7 mouse cellular contexts compared by ENCODE assay signal in the genomic region with DNA sequence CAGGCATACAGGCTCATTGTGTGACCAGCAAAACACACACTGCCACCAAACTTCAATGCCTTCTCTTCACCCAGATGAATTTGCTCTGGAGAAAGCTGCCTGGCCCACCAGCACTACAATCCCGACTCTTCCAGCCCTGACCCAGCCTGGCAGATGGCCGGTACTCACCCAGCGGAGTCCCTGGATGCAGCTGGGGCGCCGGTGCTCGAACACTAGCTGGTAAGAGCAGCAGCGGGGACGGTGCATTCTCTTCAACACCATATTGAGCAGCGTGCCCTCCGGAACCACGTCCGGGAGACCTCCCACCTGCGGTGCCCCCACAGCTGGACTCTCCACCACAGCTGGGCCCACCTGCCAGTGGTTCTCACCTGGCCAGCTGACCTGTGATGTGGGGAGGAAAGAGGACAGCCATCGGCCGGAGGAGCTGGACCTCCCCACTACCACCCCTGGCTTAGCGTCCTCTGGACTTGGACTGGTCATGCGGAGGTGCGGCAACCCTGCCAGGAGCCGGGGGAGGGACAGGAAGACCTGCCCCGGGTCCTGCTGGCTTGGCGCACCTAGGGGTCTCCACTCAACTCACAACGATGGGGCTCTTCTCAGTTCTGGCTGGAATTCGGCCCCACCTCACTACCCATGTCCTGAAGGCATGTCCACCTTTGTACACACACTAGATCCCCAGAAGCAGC. TPM values are rescaled to one million over a fixed set of nuclear protein-coding genes. Genes with fewer than 3 reads are reported as not detected.
DNase-seq lines count a peak whose midpoint lies in the region; ATAC-seq and TF ChIP-seq lines count a peak whose summit lies in the region.

No protein-coding gene starts in this region.

- no peaks in the 10 kb centered on the region for H3K27me3 ChIP-seq in heart, postnatal 0 days (ENCODE audit: control insufficient read depth, insufficient read depth, low read length)
- H3K27me3 ChIP-seq in limb, embryonic 10.5 days (ENCODE audit: low read depth, poor library complexity, severe bottlenecking) = peaks cover 51% of the 10 kb centered on the region
- peaks cover 66% of the 10 kb centered on the region for H3K27me3 ChIP-seq in neural tube, embryonic 13.5 days

- H3K4me3 ChIP-seq in heart, postnatal 0 days (ENCODE audit: low read depth, low read length) = peak overlapping the region; percentile 53
- peak overlapping the region; percentile 58 for H3K4me3 ChIP-seq in limb, embryonic 10.5 days
- H3K4me3 ChIP-seq in neural tube, embryonic 13.5 days = peak overlapping the region; percentile 48

- no peaks in the 10 kb centered on the region for H3K9me3 ChIP-seq in heart, postnatal 0 days (replicated peaks; ENCODE audit: control insufficient read depth, low read length)
- H3K9me3 ChIP-seq in limb, embryonic 10.5 days (replicated peaks) = no peaks in the 10 kb centered on the region
- H3K9me3 ChIP-seq in neural tube, embryonic 13.5 days = no peaks in the 10 kb centered on the region

- no peak for TF ChIP-seq CTCF in heart, postnatal 0 days (IDR thresholded peaks at IDR 0.05; ENCODE audit: low read depth)

- H3K36me3 ChIP-seq in heart, postnatal 0 days (replicated peaks; ENCODE audit: control insufficient read depth, insufficient read depth, low read length) = no peaks in the 10 kb centered on the region
- H3K36me3 ChIP-seq in limb, embryonic 10.5 days = no peaks in the 10 kb centered on the region
- H3K36me3 ChIP-seq in neural tube, embryonic 13.5 days = no peaks in the 10 kb centered on the region

- WGBS in heart, postnatal 0 days = 16% methylated on average over 23 of the region's 23 CpGs
- 9% methylated on average over 23 of the region's 23 CpGs for WGBS in limb, embryonic 10.5 days
- 4% methylated on average over 23 of the region's 23 CpGs for WGBS in neural tube, embryonic 13.5 days

- H3K27ac ChIP-seq in heart, postnatal 0 days (ENCODE audit: low read depth) = peak overlapping the region; percentile 90
- peak overlapping the region; percentile 84 for H3K27ac ChIP-seq in limb, embryonic 10.5 days
- peak overlapping the region; percentile 73 for H3K27ac ChIP-seq in neural tube, embryonic 13.5 days (replicated peaks)

- no peak for ATAC-seq in heart, postnatal 0 days (ENCODE audit: insufficient read depth, low read depth)
- peak; percentile 24 for ATAC-seq in neural tube, embryonic 13.5 days (ENCODE audit: low read depth)

- H3K4me1 ChIP-seq in heart, postnatal 0 days (ENCODE audit: control insufficient read depth, insufficient read depth) = 0 out of 2 replicates have a peak, but pooled peaks cover 5% of the 10 kb centered on the region
- peaks cover 69% of the 10 kb centered on the region for H3K4me1 ChIP-seq in limb, embryonic 10.5 days
- peaks cover 51% of the 10 kb centered on the region for H3K4me1 ChIP-seq in neural tube, embryonic 13.5 days (replicated peaks)

- H3K4me2 ChIP-seq in heart, postnatal 0 days (ENCODE audit: low read depth, low read length) = peak overlapping the region; percentile 79
- H3K4me2 ChIP-seq in neural tube, embryonic 13.5 days = peak overlapping the region; percentile 87

- DNase-seq in thymus, postnatal 14 days = peak; percentile 60
- no peak for DNase-seq in thymus, postnatal 10 days (ENCODE audit: low spot score in 2 of 2)
- no peak for DNase-seq in heart, postnatal 0 days (ENCODE audit: low spot score)
- DNase-seq in limb, embryonic 10.5 days (ENCODE audit: low spot score) = peak; percentile 55
- no peak for DNase-seq in right cerebral cortex, postnatal 14 days
- no peak for DNase-seq in spleen, adult 18-20 months

- no peak for TF ChIP-seq EP300 in heart, postnatal 0 days (IDR thresholded peaks at IDR 0.05; ENCODE audit: low read depth)

- peak overlapping the region; percentile 57 for H3K9ac ChIP-seq in heart, postnatal 0 days (replicated peaks; ENCODE audit: low read depth, low read length)
- peak overlapping the region; percentile 69 for H3K9ac ChIP-seq in neural tube, embryonic 13.5 days

RNA-seq across cellular contexts. Expression of a gene that starts 1.0 kb away (rescaled TPM):
- total RNA-seq in heart, postnatal 0 days (2014; rRNA removed; ENCODE audit: low replicate concordance) = 51.6 and 57.8 TPM in 2 replicates
- polyA plus RNA-seq in heart, postnatal 0 days (2015; fragmentation: Nextera tagmentation; extraction: Ambion mirVana) = 15.5 and 17.6 TPM in 2 replicates
- polyA plus RNA-seq in limb, embryonic 10.5 days (2016; fragmentation: Nextera tagmentation; extraction: Ambion mirVana) = 6.4 and 6.7 TPM in 2 replicates
- polyA plus RNA-seq in neural tube, embryonic 13.5 days (2015; fragmentation: Nextera tagmentation; extraction: Ambion mirVana) = 10.8 and 12.0 TPM in 2 replicates

RNA-seq across cellular contexts. Expression of a gene that starts 11.6 kb away (rescaled TPM):
- 56.5 and 76.1 TPM in 2 replicates for total RNA-seq in heart, postnatal 0 days (2014; rRNA removed; ENCODE audit: low replicate concordance)
- 90.9 and 92.1 TPM in 2 replicates for polyA plus RNA-seq in heart, postnatal 0 days (2015; fragmentation: Nextera tagmentation; extraction: Ambion mirVana)
- polyA plus RNA-seq in limb, embryonic 10.5 days (2016; fragmentation: Nextera tagmentation; extraction: Ambion mirVana) = 17.0 and 23.5 TPM in 2 replicates
- polyA plus RNA-seq in neural tube, embryonic 13.5 days (2015; fragmentation: Nextera tagmentation; extraction: Ambion mirVana) = 54.5 and 66.0 TPM in 2 replicates

RNA-seq across cellular contexts. Expression of a gene that starts 35.6 kb away (rescaled TPM):
- total RNA-seq in heart, postnatal 0 days (2014; rRNA removed; ENCODE audit: low replicate concordance) = 0.95 and 1.3 TPM in 2 replicates
- polyA plus RNA-seq in heart, postnatal 0 days (2015; fragmentation: Nextera tagmentation; extraction: Ambion mirVana) = 5.1 and 5.6 TPM in 2 replicates
- polyA plus RNA-seq in limb, embryonic 10.5 days (2016; fragmentation: Nextera tagmentation; extraction: Ambion mirVana) = 0.16 and 0.26 TPM in 2 replicates
- 0.25 and 0.29 TPM in 2 replicates for polyA plus RNA-seq in neural tube, embryonic 13.5 days (2015; fragmentation: Nextera tagmentation; extraction: Ambion mirVana)

Comparison
In these comparisons a context has a peak if more than half of its experiments do, and no peak if none do; other contexts are left out.
1. DNase-seq: peak in thymus, postnatal 14 days (single experiment) and limb, embryonic 10.5 days (single experiment); none in thymus, postnatal 10 days (0 of 2), heart, postnatal 0 days (single experiment), right cerebral cortex, postnatal 14 days (single experiment) and spleen, adult 18-20 months (0 of 2).
2. Peak in every context shown above with its lines, with median percentiles within 50 percentile points of each other: H3K27ac ChIP-seq and H3K4me3 ChIP-seq.